Mouse (Mus musculus): ENCODE measurements around the gene Cnn2.

GRCm38 (mm10) chr10:79986232-79986878 is 2.0 kb upstream of the Cnn2 start:
- no peak for TF ChIP-seq POLR2A (IDR thresholded peaks at IDR 0.05; ENCODE audit: control insufficient read depth, low read depth, low read length)
- TF ChIP-seq CTCF (IDR thresholded peaks at IDR 0.05; ENCODE audit: control insufficient read depth, insufficient read depth, insufficient replicate concordance, low read depth, low read length): no peak

Measured in testis, adult 2 months (tissue).